Mouse (Mus musculus) midbrain, embryonic 10.5 days (tissue): ENCODE data around the gene Xrcc1. TPM values are rescaled to one million over a fixed set of nuclear protein-coding genes. Genes with fewer than 3 reads are reported as not detected.

Source experiments
- DNase-seq: peaks from one replicate; pipeline ENCODE4 v3.0.0-alpha.2; 2017; ENCODE audit warnings: low spot score
- H3K27ac ChIP-seq: fragments of 300-500 bp; sonication (generic); replicated peaks from 2 replicates; pipeline ENCODE4 v1.5.1; 2016; ENCODE audit warnings: mild to moderate bottlenecking
- H3K27me3 ChIP-seq: fragments of 300-500 bp; sonication (generic); 2 replicates; pipeline ENCODE4 v1.6.1; 2016; ENCODE audit warnings: low read depth, mild to moderate bottlenecking; ENCODE audit not compliant: poor library complexity, severe bottlenecking
- H3K36me3 ChIP-seq: fragments of 300-500 bp; sonication (generic); 2 replicates; pipeline ENCODE4 v1.6.1; 2016; ENCODE audit warnings: mild to moderate bottlenecking, moderate library complexity
- H3K4me1 ChIP-seq: fragments of 300-500 bp; sonication (generic); 2 replicates; pipeline ENCODE4 v1.6.1; 2016
- H3K4me3 ChIP-seq: fragments of 300-500 bp; sonication (generic); 2 replicates; pipeline ENCODE4 v1.5.1; 2016; ENCODE audit warnings: mild to moderate bottlenecking, moderate library complexity
- H3K9me3 ChIP-seq: fragments of 300-500 bp; sonication (generic); replicated peaks from 2 replicates; pipeline ENCODE4 v1.6.1; 2016; ENCODE audit warnings: mild to moderate bottlenecking
- WGBS: fragments of 180-500 bp; shearing (Covaris S2); methylation state at CpG from one replicate; pipeline ENCODE4 v1.1.7; 2016; 5-methylcytosine and 5-hydroxymethylcytosine counted together
- polyA plus RNA-seq: library from polyadenylated mRNA; unstranded; fragments of >200 nt; fragmentation: Nextera tagmentation; extraction: Ambion mirVana; gene quantifications from 2 replicates; pipeline ENCODE4 v1.2.1, GENCODE M21; 2016

Xrcc1 gene
- polyA plus RNA-seq, 1 experiment from 2014 or later: 160 TPM

DNA sequence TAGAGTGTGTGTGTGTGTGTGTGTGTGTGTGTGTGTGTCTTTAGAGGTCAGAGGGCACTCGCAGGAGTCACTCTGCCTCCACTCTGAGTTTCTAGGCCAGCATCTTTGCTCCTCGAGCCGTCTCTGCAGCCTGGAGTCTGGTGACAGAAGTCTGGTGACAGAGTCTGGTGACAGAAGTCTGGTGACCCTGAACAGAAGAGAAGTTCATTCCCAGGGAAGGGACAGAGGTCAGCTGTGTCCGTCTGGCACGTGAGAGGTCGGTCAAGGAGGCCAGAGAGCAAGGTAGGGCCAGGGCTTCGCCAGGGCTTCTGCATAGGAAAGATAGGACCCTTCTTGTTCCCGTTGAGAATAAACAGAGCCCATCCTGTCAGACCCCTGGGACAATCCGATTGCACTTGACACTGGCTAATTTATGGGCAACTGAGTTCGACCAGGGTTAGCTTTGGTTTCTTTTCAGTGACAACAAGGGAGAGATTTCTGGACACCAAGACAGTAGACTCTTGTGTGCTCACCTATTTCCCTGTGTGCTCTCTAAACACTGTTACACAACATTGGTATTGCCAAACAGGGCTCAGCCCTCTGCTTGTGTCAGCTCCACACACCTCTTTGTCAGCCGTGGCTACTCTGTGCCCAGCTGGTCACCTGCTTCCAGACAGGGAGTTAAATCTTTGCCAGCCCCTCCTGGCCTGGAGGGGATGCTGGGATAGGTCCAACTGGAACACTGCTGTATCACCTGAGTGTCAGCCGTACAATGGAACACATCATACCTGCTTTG lies 6.1 kb downstream of the Xrcc1 start:
- H3K4me1 ChIP-seq: peaks cover 10% of the 10 kb centered on the region
- 90% methylated on average over 12 of the region's 12 CpGs for WGBS
- H3K36me3 ChIP-seq: peaks cover 89% of the 10 kb centered on the region
- H3K9me3 ChIP-seq: no peaks in the 10 kb centered on the region; the same call in 1 of the 2 replicates
- no peak overlapping the region for H3K4me3 ChIP-seq
- H3K27ac ChIP-seq: no peak overlapping the region
- H3K27me3 ChIP-seq: no peaks in the 10 kb centered on the region
- DNase-seq: no peak

DNA sequence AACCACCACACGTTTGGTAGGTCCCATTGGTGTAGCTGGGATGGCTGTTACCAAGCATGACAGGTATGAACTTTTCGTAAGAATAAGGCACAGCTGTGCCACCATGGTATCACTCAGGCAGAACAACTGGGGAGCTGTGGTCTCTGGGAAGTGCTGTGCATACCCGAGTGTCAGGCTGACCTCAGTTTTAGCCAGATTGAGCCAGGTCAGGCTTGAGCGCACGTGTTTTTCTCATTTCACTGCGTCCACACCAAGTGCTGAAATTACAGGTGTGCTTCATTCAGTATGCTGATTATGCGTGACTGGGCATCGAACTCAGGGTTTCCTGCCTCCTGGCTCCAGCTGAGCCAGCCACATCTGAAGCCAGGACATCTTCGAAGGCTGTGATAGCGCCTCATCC lies 9.7 kb downstream of the Xrcc1 start:
- Histone ChIP-seq H3K36me3 (peaks cover 91% of the 10 kb centered on the region), H3K4me3 (no peak overlapping the region), H3K4me1 (no peaks in the 10 kb centered on the region), H3K27me3 (no peaks in the 10 kb centered on the region), H3K27ac (no peak overlapping the region), H3K9me3 (no peaks in the 10 kb centered on the region; the same call in 1 of the 2 replicates)
- no peak for DNase-seq
- WGBS: 95% methylated on average over 10 of the region's 10 CpGs

DNA sequence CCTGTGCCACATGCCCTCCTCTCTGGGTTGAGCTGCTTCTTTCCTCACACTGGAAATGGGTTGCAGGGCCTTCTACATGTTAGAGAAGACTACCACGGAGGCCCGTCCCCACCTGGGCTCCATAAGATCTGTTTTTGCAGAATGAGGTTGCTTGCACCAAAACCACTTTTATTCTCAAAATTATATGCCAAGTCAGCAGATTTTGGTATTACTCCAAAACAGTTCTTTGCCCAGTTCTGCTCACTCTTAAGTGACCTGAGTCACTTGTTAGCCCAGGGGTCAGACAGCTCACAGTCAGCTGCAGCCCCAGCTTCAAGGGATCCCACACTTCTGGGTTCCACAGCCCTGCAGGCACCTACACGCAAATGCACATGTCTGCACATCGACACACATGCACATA lies 15.4 kb downstream of the Xrcc1 start:
- no peaks in the 10 kb centered on the region; the same call in 1 of the 2 replicates for H3K9me3 ChIP-seq
- H3K27me3 ChIP-seq: no peaks in the 10 kb centered on the region
- WGBS: 95% methylated on average over 4 of the region's 4 CpGs
- H3K27ac ChIP-seq: no peak overlapping the region
- no peak for DNase-seq
- H3K4me1 ChIP-seq: no peaks in the 10 kb centered on the region
- H3K4me3 ChIP-seq: no peak overlapping the region
- H3K36me3 ChIP-seq: peaks cover 91% of the 10 kb centered on the region

DNA sequence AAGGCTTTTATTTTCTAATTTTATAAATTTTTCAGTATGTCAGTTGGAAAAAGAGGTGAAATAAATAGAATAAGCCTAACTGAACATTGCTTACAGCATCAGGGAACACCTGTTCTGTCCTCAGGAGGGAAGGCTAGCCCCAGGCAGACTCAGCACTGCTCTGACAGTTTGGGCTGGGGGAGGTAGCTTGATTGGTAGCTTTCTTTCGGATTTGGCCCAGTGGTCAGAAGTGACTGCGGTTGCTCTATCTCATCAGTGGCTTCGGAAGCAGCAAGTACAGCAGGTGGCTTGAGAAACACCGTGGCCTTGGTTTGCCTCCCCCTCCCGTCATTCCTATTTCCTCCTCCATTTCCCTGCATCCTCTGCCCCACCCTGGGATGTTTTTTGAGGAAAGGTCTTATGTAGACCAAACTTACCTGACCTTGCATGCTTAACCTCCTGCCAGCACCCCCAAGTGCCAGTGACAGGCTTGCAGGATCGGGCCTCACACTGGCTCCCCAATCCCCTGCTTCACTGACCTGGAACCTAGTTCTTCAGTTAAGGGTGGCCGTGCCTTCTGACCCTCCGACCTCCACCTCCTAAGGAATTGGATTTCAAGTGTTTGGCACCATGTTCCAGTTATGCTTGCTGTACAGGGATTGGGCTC lies 17.2 kb downstream of the Xrcc1 start:
- DNase-seq: no peak
- H3K27ac ChIP-seq: no peak overlapping the region
- no peaks in the 10 kb centered on the region for H3K27me3 ChIP-seq
- no peaks in the 10 kb centered on the region for H3K4me1 ChIP-seq
- H3K9me3 ChIP-seq: no peaks in the 10 kb centered on the region
- no peak overlapping the region for H3K4me3 ChIP-seq
- WGBS: 94% methylated on average over 8 of the region's 8 CpGs
- H3K36me3 ChIP-seq: peaks cover 98% of the 10 kb centered on the region

DNA sequence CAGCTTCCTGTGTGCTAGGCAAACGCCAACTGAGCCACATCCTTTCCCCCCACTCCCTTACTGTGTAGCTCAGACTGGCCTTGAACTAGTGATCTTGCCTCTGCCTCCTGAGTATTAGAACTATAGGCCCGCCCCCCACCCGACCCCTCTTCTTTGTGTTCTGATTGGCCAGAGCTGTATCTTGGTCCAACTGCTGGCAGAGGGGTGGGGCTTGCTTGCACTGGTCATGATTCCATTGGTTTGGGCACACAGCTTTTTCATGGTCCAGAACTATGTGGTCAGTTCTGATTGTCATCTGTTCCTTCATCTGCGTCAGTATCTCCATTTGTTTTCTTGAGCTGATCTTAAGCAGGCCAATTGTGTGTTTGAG lies 17.7 kb downstream of the Xrcc1 start:
- no peak overlapping the region for H3K27ac ChIP-seq
- H3K27me3 ChIP-seq: no peaks in the 10 kb centered on the region
- no peaks in the 10 kb centered on the region for H3K9me3 ChIP-seq
- 89% methylated on average over 4 of the region's 4 CpGs for WGBS
- no peaks in the 10 kb centered on the region for H3K4me1 ChIP-seq
- peaks cover 98% of the 10 kb centered on the region for H3K36me3 ChIP-seq
- no peak overlapping the region for H3K4me3 ChIP-seq
- no peak for DNase-seq

DNA sequence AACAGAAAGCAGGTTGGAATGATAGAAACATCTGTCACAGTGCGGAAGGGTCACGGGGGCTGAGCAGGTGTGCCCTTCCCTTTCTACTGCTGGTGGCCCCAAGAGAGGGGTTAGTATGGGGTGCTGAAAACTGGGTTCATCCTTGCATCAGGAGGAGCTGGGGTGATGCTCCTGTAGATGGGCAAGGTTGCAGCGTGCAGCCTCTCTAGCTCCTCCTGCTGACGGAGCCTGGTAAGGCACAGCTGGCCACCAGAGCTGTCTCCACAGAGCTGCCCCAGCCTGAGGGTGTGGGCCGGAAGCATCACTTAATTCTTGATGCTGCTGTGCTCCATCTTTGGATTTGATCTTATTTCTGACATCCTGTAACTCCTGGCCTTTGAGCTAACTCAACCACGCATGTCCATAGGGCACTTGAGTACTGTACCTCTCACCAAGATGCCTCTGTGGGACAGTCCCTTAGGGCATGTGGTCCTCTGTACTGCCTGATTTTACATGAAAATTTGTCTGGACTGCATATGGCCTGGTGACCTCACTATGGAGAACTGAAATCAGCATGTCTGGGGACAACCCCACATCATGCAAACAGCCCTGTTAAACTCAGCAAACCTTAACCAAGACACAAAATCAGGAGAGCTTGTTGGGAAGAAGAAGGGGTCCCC lies 18.6 kb downstream of the Xrcc1 start:
- no peak overlapping the region for H3K27ac ChIP-seq
- 65% methylated on average over 6 of the region's 6 CpGs for WGBS
- no peaks in the 10 kb centered on the region for H3K4me1 ChIP-seq
- DNase-seq: peak; percentile 71
- H3K9me3 ChIP-seq: no peaks in the 10 kb centered on the region
- H3K27me3 ChIP-seq: no peaks in the 10 kb centered on the region
- no peak overlapping the region for H3K4me3 ChIP-seq
- H3K36me3 ChIP-seq: peaks cover 97% of the 10 kb centered on the region

DNA sequence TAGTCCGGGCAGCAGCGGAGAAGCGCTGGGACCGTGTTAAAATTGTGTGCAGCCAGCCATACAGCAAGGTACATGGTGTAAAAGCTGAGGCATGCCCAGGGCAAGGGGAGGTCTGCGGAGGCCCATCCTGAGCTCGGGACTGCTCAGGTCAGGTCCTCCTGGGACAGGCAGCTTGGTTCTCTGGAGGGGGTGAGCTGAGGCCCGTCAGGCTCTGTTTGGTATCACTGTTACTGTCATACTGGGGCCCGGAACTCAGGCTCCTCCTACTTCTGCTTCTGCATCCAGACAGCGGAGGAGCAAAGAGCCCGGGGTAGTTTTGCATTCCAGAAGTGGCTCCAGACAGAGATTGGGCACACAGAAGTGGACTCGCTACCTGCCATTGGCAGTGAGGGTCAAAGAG lies 19.5 kb downstream of the Xrcc1 start:
- Histone ChIP-seq H3K9me3 (no peaks in the 10 kb centered on the region), H3K27ac (no peak overlapping the region), H3K36me3 (peaks cover 97% of the 10 kb centered on the region), H3K4me1 (no peaks in the 10 kb centered on the region), H3K4me3 (no peak overlapping the region), H3K27me3 (no peaks in the 10 kb centered on the region)
- no peak for DNase-seq
- 94% methylated on average over 11 of the region's 11 CpGs for WGBS

DNA sequence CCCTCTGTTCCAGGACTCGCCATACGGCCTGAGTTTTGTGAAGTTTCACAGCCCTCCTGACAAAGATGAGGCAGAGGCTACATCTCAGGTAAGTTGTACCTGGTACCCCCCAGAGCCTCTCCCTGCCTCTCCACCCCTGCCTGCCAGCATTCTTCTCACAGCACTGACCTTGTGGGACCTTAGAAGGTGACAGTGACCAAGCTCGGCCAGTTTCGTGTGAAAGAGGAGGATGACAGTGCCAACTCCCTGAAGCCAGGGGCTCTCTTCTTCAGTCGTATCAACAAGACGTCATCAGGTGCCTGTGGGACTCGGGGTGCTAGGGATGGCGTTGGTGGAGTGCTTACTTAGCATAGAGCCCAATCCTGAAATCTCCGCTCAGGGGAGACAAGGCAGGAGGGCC lies 20.1 kb downstream of the Xrcc1 start:
- no peaks in the 10 kb centered on the region for H3K4me1 ChIP-seq
- H3K9me3 ChIP-seq: no peaks in the 10 kb centered on the region
- 94% methylated on average over 9 of the region's 9 CpGs for WGBS
- H3K27me3 ChIP-seq: no peaks in the 10 kb centered on the region
- no peak for DNase-seq
- peaks cover 97% of the 10 kb centered on the region for H3K36me3 ChIP-seq
- H3K27ac ChIP-seq: no peak overlapping the region
- no peak overlapping the region for H3K4me3 ChIP-seq

DNA sequence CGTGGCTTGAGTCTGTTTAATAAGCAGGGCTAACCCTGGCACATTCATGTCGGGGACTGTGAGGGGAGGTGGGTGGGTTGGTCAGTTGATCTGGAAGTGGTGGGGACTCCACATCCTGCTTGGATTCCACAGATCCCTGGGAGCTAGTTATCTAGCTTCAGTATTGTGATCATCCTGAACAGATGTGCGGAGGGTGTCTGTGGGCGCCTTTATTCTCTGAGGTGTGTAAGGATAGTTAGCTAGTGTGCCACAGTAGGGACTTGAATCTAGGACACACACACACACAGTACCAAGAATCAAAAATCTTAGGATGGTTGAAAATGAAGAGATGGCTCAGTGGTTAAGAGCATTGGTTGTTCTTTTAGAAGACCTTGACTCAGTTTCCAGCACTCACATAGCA lies 22.4 kb downstream of the Xrcc1 start:
- Histone ChIP-seq H3K36me3 (peaks cover 97% of the 10 kb centered on the region), H3K9me3 (no peaks in the 10 kb centered on the region)
- WGBS: 87% methylated on average over 4 of the region's 4 CpGs

DNA sequence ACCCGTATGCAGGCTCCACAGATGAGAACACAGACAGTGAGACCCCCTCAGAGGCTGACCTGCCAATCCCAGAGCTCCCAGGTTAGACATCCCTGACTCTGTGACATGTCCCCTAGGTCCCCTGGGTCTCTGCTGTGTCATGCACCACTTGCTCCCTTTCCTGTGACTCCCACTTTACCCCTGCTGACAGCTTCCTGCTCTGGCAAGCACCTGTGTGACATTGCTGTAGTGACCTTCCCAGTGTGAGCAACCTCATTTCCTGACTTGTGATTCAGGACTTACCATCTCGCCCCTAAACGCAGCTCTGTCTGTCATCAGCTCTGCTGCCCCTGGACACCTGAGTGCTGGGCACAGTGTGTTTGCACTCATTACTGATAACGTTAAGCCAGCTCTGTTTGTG lies 25.0 kb downstream of the Xrcc1 start:
- Histone ChIP-seq H3K36me3 (peaks cover 74% of the 10 kb centered on the region), H3K4me3 (no peak overlapping the region), H3K9me3 (no peaks in the 10 kb centered on the region), H3K27me3 (no peaks in the 10 kb centered on the region), H3K27ac (no peak overlapping the region), H3K4me1 (no peaks in the 10 kb centered on the region)
- WGBS: 92% methylated on average over 4 of the region's 4 CpGs
- no peak for DNase-seq

More for the DNA sequence above, 22.4 kb downstream of the Xrcc1 start:
- H3K4me3 ChIP-seq: no peak overlapping the region
- H3K27me3 ChIP-seq: no peaks in the 10 kb centered on the region
- no peaks in the 10 kb centered on the region for H3K4me1 ChIP-seq
- H3K27ac ChIP-seq: no peak overlapping the region
- no peak for DNase-seq

DNA sequence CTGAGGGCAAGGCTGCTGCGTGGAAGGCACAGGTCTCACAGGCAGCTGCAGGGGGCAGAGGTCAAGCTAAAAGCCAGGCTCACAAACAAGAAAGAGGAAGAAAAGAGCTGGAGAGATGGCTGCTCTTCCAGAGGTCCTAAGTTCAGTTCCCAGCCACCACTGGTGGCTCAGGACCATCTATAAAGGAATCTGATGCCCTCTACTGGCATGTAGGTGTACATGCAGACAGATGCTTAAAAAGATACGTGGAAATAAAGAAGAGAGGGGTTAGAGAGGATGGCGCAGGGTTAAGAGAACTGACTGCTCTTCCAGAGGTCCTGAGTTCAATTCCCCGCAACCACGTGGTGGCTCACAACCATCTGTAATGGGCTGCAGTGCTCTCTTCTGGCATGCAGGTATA lies 26.4 kb downstream of the Xrcc1 start:
- Histone ChIP-seq H3K9me3 (no peaks in the 10 kb centered on the region), H3K27me3 (no peaks in the 10 kb centered on the region), H3K36me3 (peaks cover 61% of the 10 kb centered on the region), H3K27ac (no peak overlapping the region), H3K4me1 (no peaks in the 10 kb centered on the region), H3K4me3 (no peak overlapping the region)
- WGBS: 60% methylated on average over 5 of the region's 5 CpGs
- no peak for DNase-seq

DNA sequence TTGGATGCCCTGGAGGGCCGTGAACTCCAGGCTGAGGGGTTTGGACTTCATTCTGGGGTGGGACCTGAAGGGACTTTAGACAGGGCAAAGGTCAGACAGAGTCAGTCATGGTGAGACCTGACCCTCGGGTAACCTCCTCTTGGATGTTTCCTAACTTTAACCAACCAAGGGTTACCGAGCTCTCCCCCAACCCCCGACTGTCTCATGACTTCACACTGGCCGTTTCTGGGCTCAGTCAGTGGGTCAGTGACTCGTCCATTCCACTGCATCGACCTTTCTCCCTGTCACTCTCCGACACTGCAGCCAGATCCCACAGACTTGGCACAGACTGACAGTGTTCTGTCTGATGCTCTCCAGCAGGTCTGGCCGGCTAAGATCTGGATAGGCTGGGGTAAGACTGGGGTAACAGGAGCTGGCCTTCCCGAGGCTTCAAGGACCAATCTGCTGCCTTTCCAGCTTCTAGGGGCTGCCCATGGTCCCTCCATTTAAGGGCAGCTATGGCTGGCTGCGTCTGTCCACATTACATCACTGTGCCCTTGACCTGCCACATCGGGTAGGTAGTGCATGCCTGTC lies 28.2 kb downstream of the Xrcc1 start:
- Histone ChIP-seq H3K27ac (no peak overlapping the region), H3K4me3 (no peak overlapping the region), H3K4me1 (no peaks in the 10 kb centered on the region), H3K27me3 (no peaks in the 10 kb centered on the region), H3K9me3 (no peaks in the 10 kb centered on the region), H3K36me3 (peaks cover 42% of the 10 kb centered on the region)
- no peak for DNase-seq
- 70% methylated on average over 12 of the region's 12 CpGs for WGBS

DNA sequence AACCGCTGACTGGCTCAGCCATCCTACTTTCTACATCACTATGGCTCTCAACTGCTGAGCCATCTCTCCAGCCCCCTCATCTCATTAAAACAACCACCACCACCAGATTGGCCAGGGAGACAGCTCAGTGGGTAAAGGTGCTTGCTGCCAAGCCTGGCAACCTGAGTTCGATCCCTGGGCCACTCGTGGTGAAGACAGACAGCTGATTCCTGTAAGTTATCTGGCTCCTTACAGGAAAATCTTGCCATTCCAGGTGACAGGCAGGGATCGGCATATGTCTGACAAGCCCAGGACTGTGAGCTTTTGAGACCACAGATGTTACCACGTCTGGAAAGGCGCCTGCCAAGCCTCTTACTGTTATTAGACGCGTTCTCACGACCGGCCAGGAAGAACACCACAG lies 31.7 kb downstream of the Xrcc1 start:
- Histone ChIP-seq H3K27me3 (no peaks in the 10 kb centered on the region), H3K4me3 (no peak overlapping the region), H3K36me3 (peaks cover 8% of the 10 kb centered on the region), H3K9me3 (no peaks in the 10 kb centered on the region), H3K27ac (no peak overlapping the region), H3K4me1 (no peaks in the 10 kb centered on the region)
- no peak for DNase-seq
- 92% methylated on average over 10 of the region's 10 CpGs for WGBS
